Mouse (Mus musculus) adrenal gland, postnatal 14 days (tissue): ENCODE data around the gene Arl5a. TPM values are rescaled to one million over a fixed set of nuclear protein-coding genes. Genes with fewer than 3 reads are reported as not detected.

ENCODE experiments used
- DNase-seq: peaks from one replicate; pipeline ENCODE4 v3.0.0; 2021; ENCODE audit warnings: mixed read lengths
- total RNA-seq: library from RNA; stranded (reverse); gene quantifications from 2 replicates; pipeline ENCODE4 v1.2.3, GENCODE M21; 2021

The Arl5a gene
- total RNA-seq, 1 experiment from 2014 or later, result 49.6 TPM

GRCm38 (mm10) chr2:52423611-52424247, 972 bp downstream of the Arl5a start:
- peak; percentile 17 for DNase-seq

GRCm38 (mm10) chr2:52422871-52423610, 1.7 kb downstream of the Arl5a start:
- DNase-seq, result no peak

- no peak for DNase-seq
These were observed 3.5 kb downstream of the Arl5a start for GRCm38 (mm10) chr2:52421197-52421596.

- no peak for DNase-seq
These were observed 4.5 kb downstream of the Arl5a start for GRCm38 (mm10) chr2:52420001-52420710.

GRCm38 (mm10) chr2:52419295-52419694, 5.4 kb downstream of the Arl5a start:
- no peak for DNase-seq

GRCm38 (mm10) chr2:52412524-52413037, 12.1 kb downstream of the Arl5a start:
- DNase-seq, result no peak

- no peak for DNase-seq
These were observed 18.2 kb downstream of the Arl5a start for GRCm38 (mm10) chr2:52406480-52406879.

- no peak for DNase-seq
These were observed 19.5 kb downstream of the Arl5a start for GRCm38 (mm10) chr2:52405238-52405637.

GRCm38 (mm10) chr2:52394529-52394928, 30.2 kb downstream of the Arl5a start:
- no peak for DNase-seq

GRCm38 (mm10) chr2:52390415-52390975, 34.2 kb downstream of the Arl5a start:
- DNase-seq, result no peak

- DNase-seq, result no peak
These were observed 34.7 kb downstream of the Arl5a start for GRCm38 (mm10) chr2:52389975-52390374.

- DNase-seq, result no peak
These were observed 38.2 kb downstream of the Arl5a start for GRCm38 (mm10) chr2:52386451-52386850.

- peak; percentile 33 for DNase-seq
These were observed 38.7 kb downstream of the Arl5a start for GRCm38 (mm10) chr2:52386037-52386436.

- no peak for DNase-seq
These were observed 45.8 kb downstream of the Arl5a start for GRCm38 (mm10) chr2:52378848-52379261.

GRCm38 (mm10) chr2:52378448-52378804, 46.3 kb downstream of the Arl5a start, which contains the start of gene Neb:
TSS of gene Neb (minus strand) at chr2:52378474.
- DNase-seq, result peak; percentile 16

- DNase-seq, result no peak
These were observed 46.8 kb downstream of the Arl5a start for GRCm38 (mm10) chr2:52377706-52378447.

GRCm38 (mm10) chr2:52374706-52375105, 50.0 kb downstream of the Arl5a start:
- DNase-seq, result no peak

- DNase-seq, result peak; percentile 14
These were observed 52.2 kb downstream of the Arl5a start for GRCm38 (mm10) chr2:52372480-52372879.

- DNase-seq, result no peak
These were observed 52.6 kb downstream of the Arl5a start for GRCm38 (mm10) chr2:52372080-52372479.

- peak; percentile 89 for DNase-seq
These were observed 53.6 kb downstream of the Arl5a start for GRCm38 (mm10) chr2:52371066-52371465.

- no peak for DNase-seq
These were observed 55.1 kb downstream of the Arl5a start for GRCm38 (mm10) chr2:52369622-52370021.

GRCm38 (mm10) chr2:52367665-52368064, 57.0 kb downstream of the Arl5a start:
- no peak for DNase-seq
